Comparison of ENCODE assay signal across 21 mouse cellular contexts in the genomic region with DNA sequence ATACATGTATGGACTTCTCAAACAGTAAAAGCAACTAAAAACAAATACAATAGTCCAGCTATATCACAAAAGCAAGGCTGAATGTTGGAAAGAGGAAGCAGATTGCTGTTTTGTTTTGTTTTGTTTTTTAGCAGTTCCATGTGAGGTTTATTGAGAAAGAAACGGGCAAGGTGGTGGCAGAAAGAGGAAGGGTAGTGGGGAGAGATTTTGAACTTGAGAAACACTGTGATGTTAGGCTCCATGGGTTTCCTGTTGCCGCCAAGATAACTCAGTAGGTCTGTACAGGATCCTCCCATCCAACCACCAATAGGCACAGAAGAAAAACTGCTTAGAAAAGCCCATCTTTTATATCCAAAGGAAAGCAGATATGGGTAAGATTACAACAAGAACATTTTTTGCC.
"Had no signal": no experiment of that assay in that cellular context is flagged by ENCODE, and none has a peak within 500 bp of the region (broad histone marks: within the 10 kb centered on the region; RNA-seq: fewer than 3 reads in every experiment).

No protein-coding gene starts in this region.

- H3K4me1 ChIP-seq: limb, embryonic 12.5 days; limb, embryonic 15.5 days; midbrain, embryonic 12.5 days; midbrain, embryonic 15.5 days; neural tube, embryonic 12.5 days; neural tube, embryonic 15.5 days had no signal

- H3K27me3 ChIP-seq: neural tube, embryonic 12.5 days had no signal

- DNase-seq: kidney, adult 2 months; kidney, postnatal 25 days; left cerebral cortex, postnatal 4 days; liver, postnatal 0 days; lung, embryonic 14.5 days; retina, postnatal 1 day; right cerebral cortex, postnatal 25 days; spleen, adult 18-20 months; thymus, adult 18-20 months; thymus, postnatal 36 days had no signal

- H3K9ac ChIP-seq: limb, embryonic 12.5 days; limb, embryonic 15.5 days; liver, embryonic 14.5 days; liver, postnatal 0 days; lung, embryonic 14.5 days; midbrain, embryonic 12.5 days; midbrain, embryonic 15.5 days; neural tube, embryonic 12.5 days; neural tube, embryonic 15.5 days had no signal

- H3K4me2 ChIP-seq: limb, embryonic 12.5 days; limb, embryonic 15.5 days; liver, embryonic 11.5 days; lung, embryonic 14.5 days; midbrain, embryonic 12.5 days; midbrain, embryonic 15.5 days; neural tube, embryonic 12.5 days; neural tube, embryonic 15.5 days had no signal

- H3K27ac ChIP-seq: kidney, postnatal 0 days; layer of hippocampus, adult 2 months; limb, embryonic 12.5 days; limb, embryonic 15.5 days; liver, embryonic 14.5 days; midbrain, embryonic 12.5 days; midbrain, embryonic 15.5 days; neural tube, embryonic 12.5 days; neural tube, embryonic 15.5 days had no signal

- ATAC-seq: liver, postnatal 0 days; lung, postnatal 0 days; midbrain, embryonic 15.5 days had no signal

- H3K4me3 ChIP-seq: layer of hippocampus, adult 2 months; limb, embryonic 12.5 days; limb, embryonic 15.5 days; midbrain, embryonic 12.5 days; midbrain, embryonic 15.5 days; neural tube, embryonic 12.5 days; neural tube, embryonic 15.5 days had no signal

- H3K9me3 ChIP-seq: limb, embryonic 12.5 days; limb, embryonic 15.5 days; midbrain, embryonic 12.5 days; midbrain, embryonic 15.5 days; neural tube, embryonic 12.5 days; neural tube, embryonic 15.5 days had no signal

- H3K36me3 ChIP-seq: limb, embryonic 12.5 days; limb, embryonic 15.5 days; midbrain, embryonic 12.5 days; midbrain, embryonic 15.5 days; neural tube, embryonic 12.5 days; neural tube, embryonic 15.5 days had no signal
